Mouse (Mus musculus) ES-Bruce4 (cell line): ENCODE measurements around the gene Gm13287.
A peak's percentile ranks its signal among the peaks of the same experiment; 100 is the strongest.
"Not testable (repeated sequence)": the region's sequence is repeated elsewhere in the genome, so short reads cannot be mapped to it uniquely, and the experiment has no call there.

Experiments
- CTCF ChIP-seq: IDR thresholded peaks from one replicate; pipeline ENCODE4 v1.8.1; 2011; ENCODE audit warnings: low read depth, low read length
- EP300 ChIP-seq: IDR thresholded peaks from 2 replicates; pipeline ENCODE4 v1.6.1; 2011; ENCODE audit warnings: low read depth, low read length; ENCODE audit not compliant: insufficient read depth
- POLR2A ChIP-seq: IDR thresholded peaks from one replicate; pipeline ENCODE4 v1.8.1; 2011; ENCODE audit warnings: low read length; ENCODE audit not compliant: insufficient read depth

GRCm38 (mm10) chr4:88757628-88758031, 45.4 kb upstream of the Gm13287 start:
- not testable (repeated sequence) for TF ChIP-seq EP300
- TF ChIP-seq CTCF = peak; percentile 53
- TF ChIP-seq POLR2A = peak; percentile 20
